Mouse (Mus musculus): ENCODE measurements around the gene Rab33b.
A peak's percentile ranks its signal among the peaks of the same experiment; 100 is the strongest.

Rab33b gene

DNA sequence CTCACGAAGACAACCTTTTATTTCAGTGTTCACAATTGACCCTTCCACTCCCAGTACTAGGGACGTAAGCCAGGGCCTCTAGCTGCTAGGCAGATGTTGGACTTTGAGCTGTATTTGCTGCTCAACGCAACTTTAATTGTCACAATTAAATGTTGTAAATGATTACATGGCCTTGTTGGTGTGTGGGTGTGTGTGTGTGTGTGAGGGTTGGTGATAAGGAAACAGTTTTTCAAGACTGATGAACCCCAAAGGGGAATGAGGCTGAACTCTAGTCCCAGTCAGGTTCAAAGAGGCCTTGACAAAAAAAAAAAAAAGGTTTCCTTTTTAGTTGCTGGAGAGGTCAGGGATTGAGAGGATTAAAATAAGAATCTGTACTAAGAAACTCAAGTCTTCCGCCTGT is 33.7 kb downstream of the Rab33b start:
- no peak for DNase-seq

DNA sequence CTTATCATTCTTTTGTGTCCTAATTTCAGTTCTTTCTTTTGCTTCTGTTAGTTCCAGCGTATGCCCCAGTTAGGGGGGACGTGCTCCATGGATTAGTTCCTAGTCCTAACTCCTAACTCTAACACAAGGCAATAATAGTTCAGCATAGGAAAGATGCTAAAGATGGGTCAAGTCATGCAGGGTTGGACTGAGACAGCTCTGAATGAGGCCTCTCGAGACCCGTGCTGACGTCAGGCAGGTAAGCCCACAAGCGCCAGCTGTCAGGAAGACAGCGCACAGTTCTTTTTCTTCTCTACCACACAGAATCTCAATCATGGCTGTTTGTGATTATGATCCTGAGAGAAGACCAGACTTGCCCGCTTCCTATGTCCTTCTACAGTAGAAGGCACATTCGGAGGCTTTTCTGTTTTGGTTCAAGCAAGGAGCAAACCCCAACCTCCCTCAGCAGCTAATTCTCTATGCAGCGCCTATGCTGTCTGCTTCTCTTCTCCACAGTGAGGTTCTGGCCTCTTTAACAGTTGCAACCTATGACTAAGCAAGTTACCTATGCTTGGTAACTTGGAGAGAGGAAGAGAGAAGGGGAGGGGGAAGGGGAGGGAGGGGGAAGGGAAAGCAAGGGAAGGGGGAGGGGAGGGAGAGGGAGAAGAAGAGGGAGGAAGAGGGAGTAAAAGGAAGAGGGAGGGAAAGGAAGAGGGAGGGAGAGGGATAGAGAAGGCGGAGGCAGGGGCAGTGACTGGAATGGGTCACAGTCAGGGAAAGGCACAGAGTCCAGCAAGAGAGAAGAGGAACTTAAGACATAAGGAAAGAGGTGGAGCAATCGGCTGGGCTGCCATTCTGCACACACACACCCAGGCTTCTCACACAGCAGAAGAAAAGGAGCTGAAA is 34.4 kb downstream of the Rab33b start:
- no peak for DNase-seq

DNA sequence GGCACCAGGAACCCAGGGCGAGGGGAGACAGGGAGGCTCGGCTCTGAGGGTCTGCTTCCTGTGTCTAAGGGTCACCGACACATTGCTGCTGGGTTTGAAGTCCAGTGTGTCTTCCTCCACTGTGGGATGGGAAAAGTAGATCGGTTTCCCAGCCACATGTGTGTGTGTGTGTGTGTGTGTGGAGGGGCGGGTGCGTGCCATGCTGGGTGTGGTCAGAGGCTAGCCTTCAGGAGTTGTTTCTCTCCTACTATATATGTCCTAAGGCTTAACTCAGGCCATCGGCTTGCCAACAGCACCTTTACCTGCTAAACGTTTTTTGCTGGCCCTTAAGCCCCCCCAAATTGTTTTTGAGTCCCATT is 35.0 kb downstream of the Rab33b start:
- DNase-seq, result no peak

DNA sequence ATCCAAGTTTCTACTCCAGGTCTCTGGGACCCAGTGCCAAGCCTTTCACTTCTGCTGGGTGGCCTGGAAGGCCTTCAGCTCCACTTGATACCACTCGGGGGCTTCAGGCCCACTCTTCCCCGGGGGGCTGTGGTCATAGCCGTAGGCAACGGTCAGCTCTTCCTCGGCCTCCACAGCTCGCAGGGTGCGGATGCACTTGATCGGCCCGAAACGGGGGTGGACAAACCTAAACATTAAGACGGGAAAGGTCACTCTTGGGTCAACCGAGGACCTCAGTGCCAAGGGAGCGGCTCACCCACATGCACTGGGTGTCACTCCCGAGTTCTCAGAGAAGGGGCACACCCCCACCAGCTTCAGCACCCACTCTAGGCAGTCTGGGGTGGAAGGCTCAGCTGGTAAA is 37.5 kb downstream of the Rab33b start:
- DNase-seq, result no peak

DNA sequence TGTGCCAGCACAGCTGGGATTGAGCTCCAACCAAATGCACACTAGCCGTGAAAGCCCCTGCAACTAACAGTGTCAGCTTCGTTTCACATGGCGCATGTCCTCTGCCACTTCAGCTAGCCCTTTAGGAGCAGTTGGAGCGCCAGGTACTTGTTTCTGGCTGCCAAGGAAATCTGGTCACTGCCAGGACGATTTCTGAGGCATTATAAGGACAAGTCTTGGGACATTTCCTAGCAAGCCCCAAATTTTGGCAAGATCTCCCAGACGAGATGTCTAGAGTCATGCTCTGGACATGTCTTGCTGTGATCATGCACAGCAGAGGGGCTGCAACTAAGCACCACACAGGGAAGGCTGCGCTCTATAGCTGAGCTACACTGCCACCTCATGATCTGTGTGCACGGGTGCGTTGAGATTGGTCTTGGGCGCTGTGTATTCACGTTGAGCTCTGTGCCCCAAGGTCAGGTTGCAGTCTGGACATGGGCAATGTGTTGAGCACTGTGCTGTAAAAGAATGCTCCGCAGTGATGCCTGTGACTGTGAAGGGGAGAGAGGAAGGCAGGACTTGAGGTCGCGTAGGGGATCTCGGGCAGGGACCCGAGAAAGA is 41.6 kb downstream of the Rab33b start:
- peak; percentile 71 for DNase-seq

DNA sequence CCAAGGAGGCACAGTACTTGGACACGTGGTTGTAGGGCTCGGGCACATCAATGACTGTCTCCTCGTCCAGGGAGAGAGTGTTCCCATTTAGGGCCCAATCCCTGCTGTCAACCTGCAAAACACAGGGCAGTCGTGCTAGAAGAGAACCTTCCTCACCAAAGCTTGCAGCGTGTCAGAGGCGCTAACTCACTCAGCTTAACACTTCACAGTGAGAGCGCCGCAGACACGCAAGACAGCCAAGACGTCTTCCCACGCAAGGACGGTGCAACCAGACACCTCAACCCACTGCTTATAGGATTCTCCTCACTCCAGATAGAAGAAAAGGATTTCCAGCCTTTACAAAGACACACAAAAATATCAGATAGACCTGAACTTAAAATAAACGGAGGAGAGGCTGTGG is 43.2 kb downstream of the Rab33b start:
- DNase-seq, result no peak

DNA sequence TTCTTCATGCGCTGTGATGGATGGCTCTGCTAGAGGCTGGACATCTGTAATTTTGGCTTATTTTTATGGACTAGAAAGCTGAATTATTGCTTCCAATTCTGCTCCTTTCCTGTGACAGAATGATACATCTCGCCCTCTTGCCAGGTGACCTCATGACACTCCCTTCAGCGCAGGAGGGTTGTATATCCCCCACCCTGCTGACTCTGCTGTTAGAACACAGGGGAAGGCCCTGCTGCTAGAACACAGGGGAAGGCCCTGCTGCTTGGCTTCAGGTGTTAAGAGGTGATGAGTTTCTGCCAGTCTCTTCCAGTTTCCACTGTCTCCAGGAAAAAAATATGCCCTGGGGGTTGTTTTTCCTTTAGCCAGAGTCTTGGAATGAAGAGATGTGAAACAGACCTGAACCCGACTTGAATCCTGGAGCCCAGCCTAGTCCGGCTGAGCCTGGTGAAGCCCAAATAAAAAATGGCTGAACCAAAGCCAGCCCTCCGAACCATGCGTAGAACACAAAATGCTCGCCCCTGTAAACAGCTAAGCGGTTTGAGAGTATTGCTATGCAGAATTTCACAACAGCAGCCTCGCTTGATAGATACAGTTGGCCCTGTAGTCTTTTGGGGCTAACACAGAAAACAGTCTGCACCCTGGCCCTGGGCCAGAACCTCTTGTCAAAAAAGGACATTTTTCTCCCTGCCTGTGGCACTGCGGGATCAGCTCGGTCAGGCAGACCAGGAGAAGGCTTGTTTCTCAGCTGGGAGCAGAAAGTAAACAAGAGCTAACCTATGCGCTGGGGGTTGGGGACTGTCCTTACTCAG is 48.0 kb downstream of the Rab33b start:
- peak; percentile 94 for DNase-seq

DNA sequence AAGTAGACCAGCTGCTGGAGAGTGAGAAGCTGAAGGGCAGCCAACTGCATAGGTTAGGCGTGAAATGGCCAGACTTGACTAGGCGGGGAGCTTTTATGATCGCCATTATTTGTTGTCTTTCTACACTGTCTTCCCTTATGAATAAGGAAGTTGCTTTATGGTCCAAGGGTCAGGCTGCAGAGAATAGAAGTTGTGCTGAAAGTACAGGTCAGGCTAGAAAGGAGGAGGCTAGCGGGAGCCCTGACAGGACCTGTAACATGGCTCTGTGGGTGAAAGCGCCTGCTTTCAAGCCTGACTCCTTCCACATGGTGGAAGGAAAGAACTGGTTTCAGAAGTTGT is 48.5 kb downstream of the Rab33b start:
- no peak for DNase-seq

DNA sequence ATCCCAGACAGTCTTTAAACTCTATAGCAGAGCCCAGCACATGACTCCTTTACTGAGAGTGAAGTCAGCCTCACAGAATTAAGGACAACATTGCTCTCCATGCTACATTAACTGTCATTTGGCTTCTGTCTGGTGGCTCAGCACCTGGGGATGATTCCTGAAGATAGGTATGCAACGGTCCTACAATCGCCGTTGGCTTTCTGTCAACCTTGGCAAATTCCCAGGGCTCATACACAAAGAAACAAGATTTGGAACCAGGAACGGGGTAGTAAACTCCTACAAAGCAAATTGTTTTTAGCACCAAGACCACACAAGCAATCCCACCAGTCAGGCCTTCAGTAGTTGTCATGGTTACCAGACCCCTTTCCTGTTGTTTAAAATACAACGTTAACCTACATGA is 49.9 kb downstream of the Rab33b start:
- no peak for DNase-seq

DNA sequence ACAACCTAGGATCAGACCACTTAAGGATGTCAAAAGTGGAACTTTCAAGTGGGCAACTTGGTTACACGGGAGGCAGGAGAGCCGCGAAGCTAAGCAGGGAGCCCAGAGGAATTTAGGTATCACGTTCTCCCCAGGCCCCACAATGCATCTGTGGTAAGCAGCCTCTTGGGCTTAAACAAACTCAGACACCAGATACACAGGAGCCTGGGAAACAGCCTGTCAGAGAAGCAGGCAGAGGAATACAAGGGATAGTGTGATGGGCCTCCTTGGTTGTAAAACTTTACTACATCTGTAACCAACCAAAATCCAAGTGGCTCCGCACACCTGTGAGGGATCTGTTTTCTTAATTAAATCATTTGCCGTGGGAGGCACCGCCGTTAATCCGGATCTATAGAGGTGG is 50.3 kb downstream of the Rab33b start:
- no peak for DNase-seq

DNA sequence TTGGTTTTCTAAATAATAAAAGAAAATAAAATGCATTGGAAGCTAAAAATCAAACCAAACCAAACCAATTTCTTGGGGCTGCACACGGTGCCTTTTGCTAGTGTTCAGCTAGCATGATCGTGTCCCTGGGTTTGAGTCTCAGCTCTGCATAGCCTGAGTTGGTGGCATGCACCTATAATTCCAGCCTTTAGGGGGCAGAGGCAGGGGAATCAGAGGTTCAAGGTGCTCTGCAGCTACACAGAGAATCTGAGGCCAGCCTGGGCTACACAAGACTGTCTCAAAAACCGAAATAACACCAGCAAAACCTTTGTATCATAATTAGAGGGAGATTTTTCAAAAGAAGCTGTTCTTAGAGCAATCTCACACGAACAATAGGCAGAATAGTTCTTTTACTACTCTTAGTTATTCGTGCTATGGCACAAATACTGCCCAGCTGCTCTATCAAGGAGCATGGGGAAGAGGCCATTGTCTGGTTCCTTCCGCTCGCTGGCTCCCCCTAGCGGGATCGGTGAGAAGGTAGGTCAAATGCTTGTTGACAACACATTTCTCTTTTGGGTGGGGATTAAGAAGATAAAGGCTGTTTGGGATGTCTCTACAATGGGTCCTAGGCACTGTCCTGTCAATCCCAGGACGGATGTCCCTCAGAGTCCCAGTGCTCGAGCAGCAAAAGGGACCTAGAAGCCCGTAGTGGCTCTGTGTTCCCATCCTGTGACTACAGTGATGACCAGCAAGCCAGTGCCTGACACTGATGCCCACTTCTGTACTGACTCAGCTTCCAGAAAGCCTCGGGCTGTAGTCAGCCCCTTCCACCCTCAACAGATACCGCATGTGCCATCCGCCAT is 56.1 kb downstream of the Rab33b start:
- peak; percentile 69 for DNase-seq

DNA sequence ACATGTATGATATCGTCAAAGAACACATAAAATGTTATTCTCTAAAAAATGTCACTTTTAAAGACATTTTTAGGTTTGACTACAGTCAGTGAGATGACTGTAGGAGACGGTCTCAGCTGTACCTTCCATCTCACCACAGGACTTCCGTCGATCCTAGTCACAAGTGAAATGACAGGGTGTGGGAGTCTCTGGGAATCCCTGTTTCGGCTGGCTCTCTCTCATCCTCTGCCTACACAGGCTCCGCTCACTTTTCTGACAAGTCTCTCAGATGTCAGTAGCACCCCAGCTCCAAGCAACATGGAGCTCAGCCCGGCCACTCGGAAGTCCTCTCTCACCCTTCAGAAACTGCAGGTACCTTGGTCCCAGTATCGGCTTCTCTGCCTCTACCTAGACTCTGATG is 56.9 kb downstream of the Rab33b start:
- no peak for DNase-seq

DNA sequence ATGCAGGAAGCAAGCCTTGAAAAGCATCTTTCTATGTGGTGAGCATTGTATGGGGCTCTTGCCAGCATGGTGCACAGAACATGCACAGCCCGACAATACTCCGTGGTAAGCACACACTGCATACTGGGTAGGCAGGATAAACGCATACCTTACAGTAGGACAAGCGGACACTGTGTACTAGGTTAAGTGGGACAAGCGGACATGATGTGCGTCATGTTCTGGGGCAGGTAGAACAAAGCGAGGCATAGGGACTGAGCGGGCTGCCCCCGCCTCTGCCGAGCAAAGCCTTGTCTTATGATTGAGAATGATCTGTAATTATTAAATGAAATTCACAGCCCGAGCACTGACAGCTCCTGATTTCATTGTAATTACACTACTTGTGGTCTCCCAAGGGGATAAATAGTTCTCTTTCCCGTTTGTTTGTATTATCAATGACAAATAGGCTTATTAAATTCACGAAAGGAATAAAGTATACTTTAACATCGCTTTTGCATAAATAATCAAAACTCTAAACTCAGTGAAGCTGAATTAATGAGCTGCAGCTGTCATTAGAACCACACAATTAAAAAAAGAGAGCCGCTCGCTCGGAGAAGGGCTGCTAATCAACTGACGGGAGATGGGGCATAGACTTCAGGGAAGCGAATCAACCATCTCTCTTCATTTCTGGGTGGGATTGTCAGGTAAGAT is 60.9 kb downstream of the Rab33b start:
- no peak for DNase-seq

All from cerebellum, adult 9-11 months (tissue).